Comparison of ENCODE assay signal across 33 mouse cellular contexts in genomic region chr1:187290186-187290585, GRCm38 (mm10).
"Had no signal": no experiment of that assay in that cellular context is flagged by ENCODE, and none has a peak within 500 bp of the region (broad histone marks: within the 10 kb centered on the region; RNA-seq: fewer than 3 reads in every experiment).

No protein-coding gene starts in this region.

- H3K4me1 ChIP-seq: heart, embryonic 15.5 days; hindbrain, embryonic 10.5 days; hindbrain, embryonic 12.5 days; hindbrain, embryonic 13.5 days; hindbrain, embryonic 15.5 days; intestine, embryonic 15.5 days had no signal

- H3K4me3 ChIP-seq: heart, embryonic 13.5 days; heart, embryonic 15.5 days; hindbrain, embryonic 10.5 days; hindbrain, embryonic 12.5 days; hindbrain, embryonic 13.5 days; hindbrain, embryonic 15.5 days; intestine, embryonic 15.5 days; kidney, embryonic 15.5 days; layer of hippocampus, adult 2 months; left cerebral cortex, adult 2 months had no signal

- H3K27ac ChIP-seq: heart, embryonic 13.5 days; heart, embryonic 15.5 days; hindbrain, embryonic 10.5 days; hindbrain, embryonic 12.5 days; hindbrain, embryonic 13.5 days; hindbrain, embryonic 14.5 days; hindbrain, embryonic 15.5 days; hindbrain, postnatal 0 days; intestine, embryonic 15.5 days; kidney, embryonic 15.5 days; kidney, postnatal 0 days; layer of hippocampus, adult 2 months; left cerebral cortex, adult 2 months had no signal

- ATAC-seq: hindbrain, embryonic 16.5 days; hindbrain, postnatal 0 days; inflammation-experienced regulatory T-cells, adult 6 months; intestine, embryonic 15.5 days; intestine, embryonic 16.5 days; intestine, postnatal 0 days had no signal

- H3K27me3 ChIP-seq: heart, embryonic 13.5 days; heart, embryonic 15.5 days; hindbrain, embryonic 12.5 days; hindbrain, embryonic 13.5 days; hindbrain, embryonic 15.5 days; intestine, embryonic 15.5 days; kidney, embryonic 15.5 days had no signal

- DNase-seq: heart, postnatal 10 days; heart, postnatal 14 days; heart, postnatal 36 days; kidney, adult 11 months; kidney, adult 18-20 months; kidney, adult 2 months; kidney, adult 8-10 months; kidney, adult 9 months; kidney, postnatal 10 days; kidney, postnatal 14 days; kidney, postnatal 25 days; kidney, postnatal 36 days; kidney, postnatal 4 days; layer of hippocampus, adult 9-11 months; layer of hippocampus, postnatal 36 days had no signal

- H3K9ac ChIP-seq: heart, embryonic 13.5 days; heart, embryonic 15.5 days; hindbrain, embryonic 12.5 days; hindbrain, embryonic 13.5 days; hindbrain, embryonic 14.5 days; hindbrain, embryonic 15.5 days; intestine, embryonic 15.5 days; kidney, embryonic 15.5 days had no signal

- H3K4me2 ChIP-seq: heart, embryonic 11.5 days; heart, embryonic 13.5 days; heart, embryonic 15.5 days; hindbrain, embryonic 12.5 days; hindbrain, embryonic 13.5 days; hindbrain, embryonic 14.5 days; hindbrain, embryonic 15.5 days; intestine, embryonic 15.5 days; kidney, embryonic 15.5 days had no signal

- H3K36me3 ChIP-seq: heart, embryonic 13.5 days; heart, embryonic 15.5 days; hindbrain, embryonic 10.5 days; hindbrain, embryonic 12.5 days; hindbrain, embryonic 13.5 days; hindbrain, embryonic 15.5 days; intestine, embryonic 15.5 days; kidney, embryonic 15.5 days had no signal

- H3K9me3 ChIP-seq: heart, embryonic 13.5 days; heart, embryonic 15.5 days; hindbrain, embryonic 10.5 days; hindbrain, embryonic 12.5 days; hindbrain, embryonic 13.5 days; hindbrain, embryonic 15.5 days; intestine, embryonic 15.5 days; kidney, embryonic 15.5 days had no signal
